Mouse (Mus musculus) embryonic fibroblast, embryonic 13.5 days (primary cell): ENCODE measurements at regions not wholly inside any gene's neighbourhood (a gene's known extent, or its start where the extent isn't known, plus 50 kb on each side); places are given as distances from the start of the nearest gene placed in this dataset.

Experiments
- CTCF ChIP-seq: IDR thresholded peaks from 2 replicates; pipeline ENCODE4 v1.5.1; 2011; ENCODE audit warnings: mild to moderate bottlenecking, control low read depth, low read length, moderate library complexity, borderline replicate concordance; ENCODE audit not compliant: insufficient read depth
- POLR2A ChIP-seq: IDR thresholded peaks from 2 replicates; pipeline ENCODE4 v1.6.1; 2011; ENCODE audit warnings: low read depth, mild to moderate bottlenecking, control low read depth, low read length, moderate library complexity

- TF ChIP-seq CTCF (no peak), POLR2A (no peak)
These were observed 709.8 kb downstream of the Defb40 start for GRCm38 (mm10) chr8:18268301-18268700.
